In the genomic region with DNA sequence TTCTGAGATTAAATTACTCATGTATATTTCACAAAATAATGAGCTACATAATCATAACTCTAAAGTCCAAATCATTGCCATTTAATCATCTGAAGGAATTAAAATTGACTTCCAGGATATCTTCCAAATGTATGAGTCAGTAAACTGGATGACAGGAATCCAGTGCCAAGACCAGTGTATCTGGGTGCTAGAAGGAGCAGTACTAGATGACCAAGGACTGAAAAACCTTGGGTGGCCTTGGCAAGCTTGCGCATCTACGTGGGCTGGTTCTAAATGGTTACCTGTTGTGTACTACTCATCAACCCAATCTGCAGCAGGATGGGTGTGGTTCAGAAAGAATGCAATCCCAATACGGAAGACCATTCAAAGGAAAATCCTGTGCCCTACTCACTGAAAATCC, we compare ENCODE assay signal across 11 mouse cellular contexts.
"Had no signal": no experiment of that assay in that cellular context is flagged by ENCODE, and none has a peak within 500 bp of the region (broad histone marks: within the 10 kb centered on the region; RNA-seq: fewer than 3 reads in every experiment).

No protein-coding gene starts in this region.

- H3K36me3 ChIP-seq: limb, embryonic 15.5 days; lung, embryonic 15.5 days; midbrain, embryonic 12.5 days; neural tube, embryonic 13.5 days had no signal

- DNase-seq: kidney, postnatal 25 days; layer of hippocampus, postnatal 36 days; lung, postnatal 14 days; right cerebral cortex, postnatal 14 days; thymus, postnatal 14 days had no signal

- H3K9me3 ChIP-seq: limb, embryonic 15.5 days; liver, embryonic 12.5 days; lung, embryonic 15.5 days; midbrain, embryonic 12.5 days; neural tube, embryonic 13.5 days had no signal

- H3K27ac ChIP-seq: limb, embryonic 15.5 days; liver, embryonic 12.5 days; lung, embryonic 15.5 days; midbrain, embryonic 12.5 days; neural tube, embryonic 13.5 days; stomach, postnatal 0 days had no signal

- H3K9ac ChIP-seq: limb, embryonic 15.5 days; liver, embryonic 12.5 days; lung, embryonic 15.5 days; midbrain, embryonic 12.5 days; neural tube, embryonic 13.5 days had no signal

- H3K4me1 ChIP-seq: lung, embryonic 15.5 days; midbrain, embryonic 12.5 days had no signal

- H3K4me3 ChIP-seq: limb, embryonic 15.5 days; liver, embryonic 12.5 days; lung, embryonic 15.5 days; midbrain, embryonic 12.5 days; neural tube, embryonic 13.5 days had no signal
